In the genomic region with DNA sequence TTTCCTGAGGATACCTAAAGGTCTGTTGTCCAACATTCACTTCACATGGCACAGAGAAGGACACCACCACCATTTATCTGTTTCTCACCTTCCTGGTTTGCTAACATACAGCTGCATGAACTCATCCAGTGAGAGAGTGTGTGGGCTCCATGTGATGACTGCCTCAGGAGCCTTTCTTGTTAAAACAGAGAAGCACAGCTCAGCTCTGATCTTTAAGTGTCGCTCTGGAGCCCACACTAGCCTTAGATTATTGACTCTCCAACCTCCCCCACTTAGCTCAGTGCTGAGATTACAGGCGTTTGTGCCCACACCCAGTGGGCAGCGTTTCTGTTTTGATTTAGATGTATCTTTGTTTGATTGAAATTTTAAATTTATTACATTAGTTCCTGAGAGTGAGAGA, we compare ENCODE assay signal across 20 mouse cellular contexts. TPM values are rescaled to one million over a fixed set of nuclear protein-coding genes. Genes with fewer than 3 reads are reported as not detected.
DNase-seq lines count a peak whose midpoint lies in the region; ATAC-seq lines count a peak whose summit lies in the region.
"Had no signal": no experiment of that assay in that cellular context is flagged by ENCODE, and none has a peak within 500 bp of the region (broad histone marks: within the 10 kb centered on the region; RNA-seq: fewer than 3 reads in every experiment).

No protein-coding gene starts in this region.

- ATAC-seq in frontal cortex, adult (ENCODE audit: low TSS enrichment), result peak; percentile 69
- ATAC-seq: CD4-positive, CD25-positive, alpha-beta regulatory T cell, adult 4 months; forebrain, embryonic 16.5 days had no signal

- no peak for DNase-seq in frontal cortex, postnatal 14 days (ENCODE audit: low spot score in 2 of 2)
- peak; percentile 23 for DNase-seq in left cerebral cortex, adult 11 months (ENCODE audit: low spot score)
- no peak for DNase-seq in left cerebral cortex, postnatal 4 days
- DNase-seq in right cerebral cortex, postnatal 25 days, result peak; percentile 17
- no peak for DNase-seq in right cerebral cortex, postnatal 14 days
- no peak for DNase-seq in retina, embryonic 14.5 days (ENCODE audit: low spot score)
- DNase-seq: adrenal gland, adult 8-10 months; B cell, adult 2 months; cerebellum, adult 18-20 months; cerebellum, adult 9-11 months; cerebellum, postnatal 36 days; gastrocnemius, adult 2 months; gastrocnemius, postnatal 25 days had no signal

- intact Hi-C loops in left cerebral cortex, postnatal 4 days (cut with DNase I), result no loop called here

RNA-seq across cellular contexts. Expression of a gene that starts 23.2 kb away (rescaled TPM):
- total RNA-seq in left cerebral cortex, postnatal 4 days (2021), result 100 to 1,000 TPM; 137 to 143 TPM

RNA-seq across cellular contexts. Expression of a gene that starts 40.6 kb away (rescaled TPM):
- total RNA-seq in left cerebral cortex, postnatal 4 days (2021), result 10 to 100 TPM; 22.5 to 23.2 TPM

RNA-seq across cellular contexts. Expression of a gene that starts 48.7 kb away (rescaled TPM):
- 10 to 100 TPM; 21.3 to 22.8 TPM for total RNA-seq in left cerebral cortex, postnatal 4 days (2021)

RNA-seq across cellular contexts. Expression of a gene that starts 48.9 kb away (rescaled TPM):
- 10 to 100 TPM; 52.1 to 64.6 TPM for total RNA-seq in left cerebral cortex, postnatal 4 days (2021)

RNA-seq across cellular contexts. Expression of a gene that starts 57.6 kb away (rescaled TPM):
- total RNA-seq in left cerebral cortex, postnatal 4 days (2021), result not detected
- total RNA-seq: adrenal gland, adult 8-10 months; G1E; gastrocnemius, adult 2 months; gastrocnemius, postnatal 25 days; granulocyte monocyte progenitor cell, adult 5-6 weeks; heart, adult 8-10 months; heart, postnatal 25 days had no signal

Comparison
In these comparisons a context has a peak if more than half of its experiments do, and no peak if none do; other contexts are left out.
1. DNase-seq: peak in left cerebral cortex, adult 11 months (single experiment) and right cerebral cortex, postnatal 25 days (single experiment); none in frontal cortex, postnatal 14 days (0 of 2), left cerebral cortex, postnatal 4 days (single experiment), right cerebral cortex, postnatal 14 days (single experiment) and retina, embryonic 14.5 days (single experiment).